Mouse (Mus musculus): ENCODE measurements at regions not wholly inside any gene's neighbourhood (a gene's known extent, or its start where the extent isn't known, plus 50 kb on each side); places are given as distances from the start of the nearest gene placed in this dataset.

DNA sequence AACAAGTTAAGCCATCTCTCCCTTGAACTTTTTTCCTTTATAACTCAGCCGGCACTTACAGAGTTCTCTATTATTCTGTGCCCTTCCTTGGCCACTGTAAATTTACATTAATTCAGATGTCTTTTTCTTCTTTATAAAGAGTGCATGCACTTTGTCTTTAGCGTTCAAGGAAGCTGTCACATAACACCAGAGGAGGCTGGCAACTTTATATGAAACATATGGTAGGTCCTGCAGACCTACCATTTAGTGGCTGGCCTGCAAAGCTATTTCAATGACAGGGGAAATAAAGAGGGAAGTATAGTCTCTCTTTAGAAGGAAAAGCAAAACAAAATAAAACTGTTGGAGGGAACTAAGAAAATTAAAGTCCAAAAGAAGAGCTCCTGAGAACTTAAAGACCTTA is 423.8 kb upstream of the Ctso start:
- TF ChIP-seq CTCF (conservative IDR thresholded peaks at IDR 0.05; ENCODE audit: low read length) (no peak), POU5F1 (IDR thresholded peaks at IDR 0.05; ENCODE audit: borderline replicate concordance, low read length) (no peak), NANOG (IDR thresholded peaks at IDR 0.05; ENCODE audit: borderline replicate concordance, low read length) (no peak)

Measured in E14TG2a.4 (cell line).